Mouse (Mus musculus) A20 (cell line): ENCODE measurements around the gene 4931428L18Rik.

Experiments
- DNase-seq: peaks from one replicate; pipeline ENCODE4 v3.0.0-alpha.2; 2011; ENCODE audit warnings: low read depth, low spot score

4931428L18Rik gene

GRCm38 (mm10) chr1:31152799-31153426, 69.6 kb downstream of the 4931428L18Rik start:
- peak; percentile 4 for DNase-seq

GRCm38 (mm10) chr1:31150546-31150945, 71.9 kb downstream of the 4931428L18Rik start:
- DNase-seq: no peak

- DNase-seq: no peak
These were observed 72.8 kb downstream of the 4931428L18Rik start for GRCm38 (mm10) chr1:31149671-31150070.

- no peak for DNase-seq
These were observed 78.9 kb downstream of the 4931428L18Rik start for GRCm38 (mm10) chr1:31143571-31143970.

- no peak for DNase-seq
These were observed 80.0 kb downstream of the 4931428L18Rik start for GRCm38 (mm10) chr1:31142288-31143094.

GRCm38 (mm10) chr1:31138387-31138786, 84.1 kb downstream of the 4931428L18Rik start:
- no peak for DNase-seq

- DNase-seq: no peak
These were observed 109.0 kb downstream of the 4931428L18Rik start for GRCm38 (mm10) chr1:31113466-31113865.

- no peak for DNase-seq
These were observed 114.5 kb downstream of the 4931428L18Rik start for GRCm38 (mm10) chr1:31107961-31108360.

- no peak for DNase-seq
These were observed 119.4 kb downstream of the 4931428L18Rik start for GRCm38 (mm10) chr1:31102863-31103657.

GRCm38 (mm10) chr1:31102280-31102679, 120.2 kb downstream of the 4931428L18Rik start:
- DNase-seq: no peak

GRCm38 (mm10) chr1:31097208-31097607, 125.3 kb downstream of the 4931428L18Rik start:
- no peak for DNase-seq

- no peak for DNase-seq
These were observed 126.1 kb downstream of the 4931428L18Rik start for GRCm38 (mm10) chr1:31096466-31096793.

- DNase-seq: no peak
These were observed 126.6 kb downstream of the 4931428L18Rik start for GRCm38 (mm10) chr1:31095706-31096465.

- DNase-seq: no peak
These were observed 127.7 kb downstream of the 4931428L18Rik start for GRCm38 (mm10) chr1:31094792-31095191.

GRCm38 (mm10) chr1:31093939-31094338, 128.5 kb downstream of the 4931428L18Rik start:
- no peak for DNase-seq

GRCm38 (mm10) chr1:31088686-31089085, 133.8 kb downstream of the 4931428L18Rik start:
- DNase-seq: no peak

GRCm38 (mm10) chr1:31072523-31073370, 149.7 kb downstream of the 4931428L18Rik start:
- no peak for DNase-seq

- no peak for DNase-seq
These were observed 151.3 kb downstream of the 4931428L18Rik start for GRCm38 (mm10) chr1:31071209-31071608.

GRCm38 (mm10) chr1:31064817-31065740, 157.4 kb downstream of the 4931428L18Rik start:
- no peak for DNase-seq

GRCm38 (mm10) chr1:31059806-31060205, 162.7 kb downstream of the 4931428L18Rik start:
- no peak for DNase-seq
